Mouse (Mus musculus): ENCODE results near the gene Topaz1. TPM values are rescaled to one million over a fixed set of nuclear protein-coding genes. Genes with fewer than 3 reads are reported as not detected.

Topaz1 gene
- polyA plus RNA-seq, 1 experiment from 2014 or later: 0.04 TPM

DNA sequence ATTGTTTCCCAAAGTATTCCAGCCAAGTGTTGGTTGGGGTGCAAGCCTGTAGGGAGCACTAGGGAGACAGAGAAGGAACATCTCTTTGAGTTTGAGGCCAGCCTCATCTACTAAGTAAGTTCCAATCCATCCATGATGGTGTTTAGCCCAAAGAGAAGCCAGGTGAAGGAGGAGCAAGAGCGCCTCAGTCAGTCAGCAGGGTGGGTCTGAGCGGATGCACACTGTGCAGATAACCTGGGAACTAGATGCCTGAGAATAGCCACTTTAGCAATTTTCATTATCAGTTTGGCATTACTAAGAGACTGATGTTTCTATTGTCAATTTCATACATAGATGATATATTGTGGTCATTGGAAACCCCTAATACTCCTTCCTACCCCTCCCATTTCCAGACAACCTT is 67.6 kb downstream of the Topaz1 start:
- Histone ChIP-seq H3K27me3 (no peaks in the 10 kb centered on the region), H3K4me3 (no peak overlapping the region), H3K9me3 (no peaks in the 10 kb centered on the region), H3K27ac (no peak overlapping the region), H3K9ac (no peak overlapping the region), H3K4me1 (no peaks in the 10 kb centered on the region), H3K36me3 (peaks cover 46% of the 10 kb centered on the region), H3K4me2 (no peak overlapping the region)
- no peak for ATAC-seq (ENCODE audit: insufficient number of reproducible peaks, insufficient read depth, low FRiP score, low TSS enrichment, low read depth)
- WGBS: 94% methylated on average over 2 of the region's 2 CpGs

DNA sequence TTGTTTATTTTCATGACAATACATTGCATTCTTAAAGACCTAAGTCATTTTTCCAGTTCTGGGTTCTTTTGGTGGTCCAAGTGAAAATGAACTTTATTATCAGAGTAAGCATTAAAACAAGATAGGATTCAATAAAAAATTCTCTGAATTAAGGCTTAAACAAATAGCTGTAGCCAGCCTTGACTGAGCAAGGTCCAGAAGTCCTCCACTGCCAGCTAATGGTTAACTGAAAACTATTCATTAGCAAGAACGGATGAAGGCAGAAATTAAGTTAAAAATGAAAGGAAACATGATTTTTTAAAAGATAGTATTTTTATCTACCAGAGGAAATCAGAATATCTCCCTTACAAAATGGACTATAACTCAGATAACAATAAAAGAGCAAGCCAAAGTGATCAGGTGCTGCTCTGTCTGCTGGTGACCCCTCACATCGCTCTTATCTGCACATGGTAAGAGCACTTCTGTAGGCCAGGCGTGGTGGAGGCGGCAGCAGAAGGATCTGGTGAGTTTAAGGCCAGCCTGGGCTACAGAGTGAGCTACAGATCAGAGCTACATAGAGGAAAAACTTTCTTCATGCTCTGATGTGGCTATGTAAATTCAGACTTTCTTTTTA is 68.2 kb downstream of the Topaz1 start:
- peaks cover 46% of the 10 kb centered on the region for H3K36me3 ChIP-seq
- WGBS: 90% methylated on average over 4 of the region's 4 CpGs
- no peaks in the 10 kb centered on the region for H3K4me1 ChIP-seq

GRCm38 (mm10) chr9:122823374-122824017 is 76.3 kb downstream of the Topaz1 start:
- H3K4me1 ChIP-seq: no peaks in the 10 kb centered on the region
- H3K9me3 ChIP-seq: no peaks in the 10 kb centered on the region
- no peak overlapping the region for H3K4me3 ChIP-seq
- no peak overlapping the region for H3K4me2 ChIP-seq
- H3K36me3 ChIP-seq: peaks cover 61% of the 10 kb centered on the region
- 80% methylated on average over 5 of the region's 5 CpGs for WGBS
- no peak overlapping the region for H3K27ac ChIP-seq
- no peak overlapping the region for H3K9ac ChIP-seq
- H3K27me3 ChIP-seq: no peaks in the 10 kb centered on the region
- ATAC-seq (ENCODE audit: insufficient number of reproducible peaks, insufficient read depth, low FRiP score, low TSS enrichment, low read depth): no peak

More for the DNA sequence above, 68.2 kb downstream of the Topaz1 start:
- H3K27ac ChIP-seq: no peak overlapping the region
- H3K9me3 ChIP-seq: no peaks in the 10 kb centered on the region
- H3K4me3 ChIP-seq: no peak overlapping the region
- no peak overlapping the region for H3K9ac ChIP-seq
- H3K4me2 ChIP-seq: no peak overlapping the region
- no peaks in the 10 kb centered on the region for H3K27me3 ChIP-seq
- ATAC-seq (ENCODE audit: insufficient number of reproducible peaks, insufficient read depth, low FRiP score, low TSS enrichment, low read depth): no peak

DNA sequence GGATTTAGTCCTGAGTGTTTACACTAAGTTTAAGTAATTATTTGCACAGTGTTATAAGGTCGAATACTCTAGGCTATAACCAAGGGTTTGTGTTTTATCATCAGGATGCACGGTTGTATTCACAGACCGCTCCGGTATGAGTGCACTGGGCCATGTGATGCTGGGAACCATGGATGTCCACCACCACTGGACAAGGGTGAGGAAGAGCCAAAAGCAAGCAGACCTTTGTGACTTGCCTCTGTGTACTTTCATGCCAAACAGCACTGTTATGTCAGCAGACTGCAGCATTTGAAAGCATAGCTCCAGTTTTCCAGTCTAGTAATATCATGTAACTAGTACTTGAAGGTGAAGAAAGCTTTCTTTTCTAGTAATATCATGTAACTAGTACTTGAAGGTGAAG is 79.6 kb downstream of the Topaz1 start:
- H3K9me3 ChIP-seq: no peaks in the 10 kb centered on the region
- H3K27ac ChIP-seq: no peak overlapping the region
- no peak overlapping the region for H3K4me2 ChIP-seq
- no peak for ATAC-seq (ENCODE audit: insufficient number of reproducible peaks, insufficient read depth, low FRiP score, low TSS enrichment, low read depth)
- no peak overlapping the region for H3K4me3 ChIP-seq
- WGBS: 93% methylated on average over 4 of the region's 4 CpGs
- H3K4me1 ChIP-seq: no peaks in the 10 kb centered on the region
- no peak overlapping the region for H3K9ac ChIP-seq
- H3K27me3 ChIP-seq: no peaks in the 10 kb centered on the region
- peaks cover 63% of the 10 kb centered on the region for H3K36me3 ChIP-seq

GRCm38 (mm10) chr9:122829826-122830380 is 82.8 kb downstream of the Topaz1 start:
- no peak overlapping the region for H3K4me3 ChIP-seq
- peaks cover 60% of the 10 kb centered on the region for H3K36me3 ChIP-seq
- H3K9me3 ChIP-seq: no peaks in the 10 kb centered on the region
- no peaks in the 10 kb centered on the region for H3K27me3 ChIP-seq
- H3K4me2 ChIP-seq: no peak overlapping the region
- H3K9ac ChIP-seq: no peak overlapping the region
- WGBS: 82% methylated on average over 4 of the region's 4 CpGs
- H3K27ac ChIP-seq: no peak overlapping the region
- H3K4me1 ChIP-seq: no peaks in the 10 kb centered on the region
- no peak for ATAC-seq (ENCODE audit: insufficient number of reproducible peaks, insufficient read depth, low FRiP score, low TSS enrichment, low read depth)

GRCm38 (mm10) chr9:122836126-122836525 is 89.0 kb downstream of the Topaz1 start:
- Histone ChIP-seq H3K9ac (no peak overlapping the region), H3K36me3 (peaks cover 17% of the 10 kb centered on the region), H3K4me2 (0 out of 2 replicates have a peak overlapping the region, but pooled peaks have one; percentile 10), H3K4me1 (peaks cover 21% of the 10 kb centered on the region), H3K27me3 (no peaks in the 10 kb centered on the region), H3K9me3 (no peaks in the 10 kb centered on the region), H3K27ac (peak overlapping the region; percentile 75), H3K4me3 (no peak overlapping the region)
- WGBS: 46% methylated on average over 9 of the region's 9 CpGs
- ATAC-seq (ENCODE audit: insufficient number of reproducible peaks, insufficient read depth, low FRiP score, low TSS enrichment, low read depth): no peak

DNA sequence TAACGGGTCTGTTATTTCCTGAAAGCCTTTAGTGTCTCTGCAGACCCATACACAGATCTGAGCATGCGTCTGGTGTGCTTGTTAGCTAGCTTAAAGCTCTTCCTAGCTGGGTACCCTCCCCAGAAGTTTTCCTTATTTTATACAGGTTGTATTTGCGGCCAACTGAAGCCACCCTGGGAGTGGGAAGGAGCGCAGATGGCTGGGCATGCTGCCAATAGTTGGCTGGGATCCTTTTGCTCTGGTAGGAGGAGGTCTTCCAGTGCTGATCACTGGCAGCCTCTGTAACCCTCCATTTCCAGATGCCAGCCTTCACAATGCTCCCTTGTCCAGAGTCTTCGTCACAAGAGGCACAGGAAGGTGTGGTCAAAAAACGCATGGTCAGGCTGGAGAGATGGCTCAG is 89.6 kb downstream of the Topaz1 start:
- peak; percentile 81; the same call in 1 of the 2 replicates for ATAC-seq (ENCODE audit: insufficient number of reproducible peaks, insufficient read depth, low FRiP score, low TSS enrichment, low read depth)
- WGBS: 22% methylated on average over 6 of the region's 6 CpGs

GRCm38 (mm10) chr9:122837216-122837615 is 90.1 kb downstream of the Topaz1 start:
- Histone ChIP-seq H3K4me1 (peaks cover 21% of the 10 kb centered on the region), H3K27ac (peak overlapping the region; percentile 75; the same call in 1 of the 2 replicates), H3K36me3 (peaks cover 14% of the 10 kb centered on the region), H3K4me2 (peak overlapping the region; percentile 10; the same call in 1 of the 2 replicates), H3K4me3 (no peak overlapping the region), H3K9ac (no peak overlapping the region), H3K27me3 (no peaks in the 10 kb centered on the region), H3K9me3 (0 out of 2 replicates have a peak, but pooled peaks cover 3% of the 10 kb centered on the region)
- no peak; the same call in 1 of the 2 replicates for ATAC-seq (ENCODE audit: insufficient number of reproducible peaks, insufficient read depth, low FRiP score, low TSS enrichment, low read depth)
- 74% methylated on average over 4 of the region's 4 CpGs for WGBS

More for the DNA sequence above, 89.6 kb downstream of the Topaz1 start:
- H3K36me3 ChIP-seq: peaks cover 14% of the 10 kb centered on the region
- H3K27me3 ChIP-seq: no peaks in the 10 kb centered on the region
- H3K9me3 ChIP-seq: no peaks in the 10 kb centered on the region
- H3K27ac ChIP-seq: peak overlapping the region; percentile 75
- no peak overlapping the region for H3K4me3 ChIP-seq
- H3K4me1 ChIP-seq: peaks cover 21% of the 10 kb centered on the region
- H3K4me2 ChIP-seq: peak overlapping the region; percentile 10; the same call in 1 of the 2 replicates
- H3K9ac ChIP-seq: no peak overlapping the region

DNA sequence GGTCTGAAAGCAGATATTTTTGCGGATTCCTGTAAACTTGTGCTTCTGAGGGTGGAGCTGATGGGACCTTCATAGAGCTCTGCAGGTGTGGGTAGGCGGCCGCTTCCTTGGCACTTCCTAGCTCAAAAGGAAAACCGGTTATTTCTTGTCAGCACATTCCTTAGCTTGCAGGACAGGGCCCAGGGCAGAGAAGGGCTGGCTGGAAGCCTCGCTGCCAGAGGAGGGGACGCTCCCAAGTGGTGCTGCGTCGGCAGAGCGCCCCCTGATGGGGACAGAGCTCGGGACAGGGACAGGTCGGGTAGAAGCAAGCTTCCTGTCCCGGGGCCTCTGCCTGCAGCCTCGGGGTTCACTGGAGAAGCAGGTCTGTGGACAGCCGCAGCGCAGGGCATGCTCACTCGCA is 90.5 kb downstream of the Topaz1 start:
- peak; percentile 69; the same call in 1 of the 2 replicates for ATAC-seq (ENCODE audit: insufficient number of reproducible peaks, insufficient read depth, low FRiP score, low TSS enrichment, low read depth)
- H3K27ac ChIP-seq: 0 out of 2 replicates have a peak overlapping the region, but pooled peaks have one; percentile 75
- 0 out of 2 replicates have a peak overlapping the region, but pooled peaks have one; percentile 40 for H3K9ac ChIP-seq
- 0 out of 2 replicates have a peak, but pooled peaks cover 3% of the 10 kb centered on the region for H3K9me3 ChIP-seq
- H3K4me1 ChIP-seq: peaks cover 21% of the 10 kb centered on the region
- H3K27me3 ChIP-seq: no peaks in the 10 kb centered on the region
- H3K36me3 ChIP-seq: peaks cover 14% of the 10 kb centered on the region
- WGBS: 21% methylated on average over 16 of the region's 16 CpGs
- no peak overlapping the region for H3K4me3 ChIP-seq
- peak overlapping the region; percentile 34 for H3K4me2 ChIP-seq

GRCm38 (mm10) chr9:122843760-122844159 is 96.6 kb downstream of the Topaz1 start, which contains the start of gene Gm35549:
Gene Gm35549, minus strand, starts transcription at chr9:122844035.
- no peak within 1 kb of the TSS for H3K9ac ChIP-seq
- 0 out of 2 replicates have a peak, but pooled peaks cover 3% of the 10 kb centered on the region for H3K4me1 ChIP-seq
- H3K27ac ChIP-seq: no peak within 1 kb of the TSS
- H3K4me2 ChIP-seq: no peak within 1 kb of the TSS
- no peak for ATAC-seq (ENCODE audit: insufficient number of reproducible peaks, insufficient read depth, low FRiP score, low TSS enrichment, low read depth)
- no peaks in the 10 kb centered on the region for H3K27me3 ChIP-seq
- no peak within 1 kb of the TSS for H3K4me3 ChIP-seq
- peaks cover 5% of the 10 kb centered on the region for H3K36me3 ChIP-seq
- peaks cover 7% of the 10 kb centered on the region; the same call in 1 of the 2 replicates for H3K9me3 ChIP-seq
- 82% methylated on average over 3 of the region's 3 CpGs for WGBS

DNA sequence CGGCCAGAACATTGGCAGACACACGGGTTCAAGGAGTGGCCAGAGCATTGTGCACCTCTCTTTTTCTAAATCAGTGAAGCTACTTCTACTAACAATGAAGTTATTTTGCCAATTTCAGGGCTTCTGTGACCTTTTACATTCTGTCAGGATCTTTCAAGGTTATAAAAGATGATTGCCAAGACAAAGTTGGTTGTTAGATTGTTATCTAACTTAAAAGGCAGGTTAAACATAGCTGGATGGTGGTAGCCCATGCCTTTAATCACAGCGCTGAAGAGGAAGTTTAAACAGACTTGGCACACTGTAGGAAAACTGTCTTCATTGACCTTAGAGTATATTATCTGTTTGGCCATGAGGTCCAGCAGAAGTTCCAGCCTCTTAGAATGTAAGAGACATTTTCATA is 98.5 kb downstream of the Topaz1 start:
- H3K36me3 ChIP-seq: peaks cover 23% of the 10 kb centered on the region
- ATAC-seq (ENCODE audit: insufficient number of reproducible peaks, insufficient read depth, low FRiP score, low TSS enrichment, low read depth): no peak
- H3K27me3 ChIP-seq: no peaks in the 10 kb centered on the region
- H3K9me3 ChIP-seq: peaks cover 10% of the 10 kb centered on the region; the same call in 1 of the 2 replicates
- H3K27ac ChIP-seq: no peak overlapping the region
- H3K4me1 ChIP-seq: 0 out of 2 replicates have a peak, but pooled peaks cover 3% of the 10 kb centered on the region
- 88% methylated on average over 3 of the region's 3 CpGs for WGBS
- H3K4me3 ChIP-seq: no peak overlapping the region
- H3K4me2 ChIP-seq: no peak overlapping the region
- no peak overlapping the region for H3K9ac ChIP-seq
